Mouse (Mus musculus): ENCODE measurements at regions not wholly inside any gene's neighbourhood (a gene's known extent, or its start where the extent isn't known, plus 50 kb on each side); places are given as distances from the start of the nearest gene placed in this dataset.

DNA sequence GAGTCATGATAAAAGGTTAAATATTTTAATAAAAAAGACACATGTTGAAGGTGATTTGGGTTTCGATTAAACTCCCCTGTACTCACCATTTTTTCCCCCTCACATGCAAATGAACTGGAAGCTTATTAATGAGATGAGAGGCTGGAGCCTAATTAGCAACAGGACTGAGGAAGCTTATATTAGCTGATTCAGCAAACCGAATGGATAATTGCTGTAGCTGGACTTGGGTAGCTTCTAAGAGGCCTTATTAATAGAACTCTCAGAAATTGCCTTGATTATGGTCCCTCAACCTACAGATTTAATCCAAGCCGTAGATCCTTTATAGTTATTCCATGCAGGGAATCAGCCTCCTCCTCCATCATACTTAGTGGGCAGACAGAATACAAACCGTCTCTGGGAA, 369.7 kb downstream of the Lmx1a start:
- TF ChIP-seq POLR2A (IDR thresholded peaks at IDR 0.05; ENCODE audit: insufficient read depth, low read depth, low read length) = no peak
- no peak for TF ChIP-seq CTCF (IDR thresholded peaks at IDR 0.05; ENCODE audit: insufficient read depth, low read depth, low read length)
